Mouse (Mus musculus) urinary bladder, postnatal 14 days (tissue): Measurements from ENCODE around the gene Vmn1r152.
"Not testable (repeated sequence)": the region's sequence is repeated elsewhere in the genome, so short reads cannot be mapped to it uniquely, and the experiment has no call there.

ENCODE experiments used
- DNase-seq: peaks from one replicate; pipeline ENCODE4 v3.0.0; 2021; ENCODE audit warnings: low spot score

The Vmn1r152 gene

GRCm38 (mm10) chr7:22522667-22523066 lies at the start of gene Vmn1r152:
TSS of gene Vmn1r152 (plus strand) at chr7:22522967.
- DNase-seq, result not testable (repeated sequence)

- DNase-seq, result not testable (repeated sequence)
Observed at GRCm38 (mm10) chr7:22499578-22499977, 23.2 kb upstream of the Vmn1r152 start, which contains the start of gene Vmn1r151. TSS of gene Vmn1r151 (minus strand) at chr7:22499678.

- DNase-seq, result not testable (repeated sequence)
Observed at GRCm38 (mm10) chr7:22534787-22535186, 12.0 kb downstream of the Vmn1r152 start, which contains the start of gene Gm8677. TSS of gene Gm8677 (minus strand) at chr7:22534887.

- DNase-seq, result not testable (repeated sequence)
Observed at GRCm38 (mm10) chr7:22565243-22565642, 42.5 kb downstream of the Vmn1r152 start, which contains the start of gene Gm4201. TSS of gene Gm4201 (minus strand) at chr7:22565343.
